Mouse (Mus musculus): Measurements from ENCODE around the gene Agbl2. TPM values are rescaled to one million over a fixed set of nuclear protein-coding genes. Genes with fewer than 3 reads are reported as not detected.
A peak's percentile ranks its signal among the peaks of the same experiment; 100 is the strongest.
"Not testable (repeated sequence)": the region's sequence is repeated elsewhere in the genome, so short reads cannot be mapped to it uniquely, and the experiment has no call there.

Agbl2 gene
- polyA plus RNA-seq, 1 experiment from 2014 or later, result 0.11 TPM

DNA sequence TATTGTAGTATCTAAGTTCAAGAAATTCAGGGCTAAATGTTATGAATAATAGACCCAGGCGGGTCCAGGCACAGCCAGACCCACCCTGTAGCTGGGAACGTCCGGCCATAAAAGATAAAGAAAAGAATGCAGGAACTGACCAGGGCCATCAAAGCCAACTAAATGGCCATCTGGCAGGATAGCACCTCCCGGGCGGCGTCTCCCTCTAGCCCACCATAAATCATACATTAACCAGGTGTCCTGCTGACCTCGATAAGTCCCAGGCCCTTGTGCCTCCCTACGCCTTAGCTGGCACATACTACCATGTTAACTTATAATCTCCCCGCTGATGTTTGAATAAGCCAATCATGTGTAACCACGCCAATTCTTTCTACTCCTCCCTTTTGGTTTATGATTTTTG lies 42.0 kb downstream of the Agbl2 start:
- 50% methylated on average over 10 of the region's 10 CpGs for WGBS

DNA sequence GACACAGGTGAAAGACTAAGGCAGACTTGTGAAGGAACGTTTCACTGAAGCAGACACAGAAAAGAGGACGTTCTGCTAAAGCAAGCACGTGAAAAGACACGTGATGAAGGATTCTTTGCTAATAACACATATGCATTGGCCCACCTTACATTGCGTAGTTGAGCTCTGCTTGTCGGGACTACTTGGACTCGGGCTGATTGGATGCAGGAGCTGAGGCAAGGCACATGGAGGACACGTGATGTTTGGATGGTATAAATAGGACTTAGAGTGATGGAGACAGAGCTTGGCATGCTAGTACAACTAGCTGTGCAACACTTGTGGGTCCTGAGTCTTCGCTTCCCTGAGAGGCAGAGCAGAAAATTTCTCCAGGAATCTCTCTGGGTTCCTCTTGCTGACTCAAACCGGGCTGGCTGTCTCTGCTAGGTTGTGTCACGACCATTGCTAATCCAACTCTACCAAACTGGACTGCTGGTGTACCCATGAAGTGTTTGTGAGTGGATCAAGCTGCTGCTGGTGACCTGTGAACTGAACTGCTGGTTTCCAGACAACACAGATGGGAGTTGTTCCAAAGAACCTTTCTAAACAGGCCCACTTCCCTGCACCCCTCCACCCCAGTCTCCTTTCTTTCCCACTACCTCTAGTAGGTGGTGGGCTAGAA lies 43.1 kb downstream of the Agbl2 start:
- no peak for ATAC-seq (ENCODE audit: low read depth)

More for the DNA sequence above, 42.0 kb downstream of the Agbl2 start:
- not testable (repeated sequence) for H3K27me3 ChIP-seq (ENCODE audit: control insufficient read depth, insufficient read depth, low read length); H3K4me2 ChIP-seq (ENCODE audit: low read depth, low read length); H3K4me1 ChIP-seq (ENCODE audit: control insufficient read depth, insufficient read depth, low read length); H3K9ac ChIP-seq (replicated peaks; ENCODE audit: low read depth, low read length); H3K27ac ChIP-seq (ENCODE audit: low read depth, low read length); H3K9me3 ChIP-seq (ENCODE audit: control insufficient read depth, low read length); ATAC-seq (ENCODE audit: low read depth); H3K4me3 ChIP-seq (ENCODE audit: low read depth, low read length); H3K36me3 ChIP-seq (ENCODE audit: control insufficient read depth, insufficient read depth, low read length)

DNA sequence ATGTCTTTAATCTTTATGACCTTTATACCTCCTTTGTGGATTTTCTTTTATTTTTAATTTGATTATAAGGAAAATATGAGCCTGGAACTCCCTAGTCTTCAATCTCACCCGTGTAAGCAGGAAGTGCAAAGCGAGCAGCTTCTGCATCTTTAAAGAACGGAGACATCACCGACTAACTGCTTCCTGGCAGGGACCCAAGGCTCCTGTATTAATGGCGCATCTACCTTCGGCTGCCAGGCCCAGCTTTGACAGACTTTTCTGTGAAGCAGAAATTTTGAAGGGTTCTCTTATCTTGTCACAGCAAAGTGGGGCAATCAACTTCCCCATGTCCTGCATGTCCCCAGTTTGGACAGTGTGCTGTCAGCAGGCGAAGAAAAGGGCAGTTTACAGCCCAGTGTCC lies 46.2 kb downstream of the Agbl2 start:
- no peak overlapping the region for H3K27ac ChIP-seq (ENCODE audit: low read depth, low read length)
- H3K4me3 ChIP-seq (ENCODE audit: low read depth, low read length), result no peak overlapping the region
- no peaks in the 10 kb centered on the region for H3K4me1 ChIP-seq (ENCODE audit: control insufficient read depth, insufficient read depth, low read length)
- no peaks in the 10 kb centered on the region for H3K27me3 ChIP-seq (ENCODE audit: control insufficient read depth, insufficient read depth, low read length)
- no peak for ATAC-seq (ENCODE audit: low read depth)
- H3K9me3 ChIP-seq (ENCODE audit: control insufficient read depth, low read length), result no peaks in the 10 kb centered on the region
- no peaks in the 10 kb centered on the region for H3K36me3 ChIP-seq (ENCODE audit: control insufficient read depth, insufficient read depth, low read length)
- H3K4me2 ChIP-seq (ENCODE audit: low read depth, low read length), result no peak overlapping the region
- 73% methylated on average over 7 of the region's 7 CpGs for WGBS
- no peak overlapping the region for H3K9ac ChIP-seq (replicated peaks; ENCODE audit: low read depth, low read length)

More for the DNA sequence above, 43.1 kb downstream of the Agbl2 start:
- Histone ChIP-seq H3K4me3 (ENCODE audit: low read depth, low read length) (no peak overlapping the region), H3K4me1 (ENCODE audit: control insufficient read depth, insufficient read depth, low read length) (no peaks in the 10 kb centered on the region), H3K4me2 (ENCODE audit: low read depth, low read length) (no peak overlapping the region), H3K27ac (ENCODE audit: low read depth, low read length) (no peak overlapping the region), H3K36me3 (ENCODE audit: control insufficient read depth, insufficient read depth, low read length) (no peaks in the 10 kb centered on the region), H3K27me3 (ENCODE audit: control insufficient read depth, insufficient read depth, low read length) (no peaks in the 10 kb centered on the region), H3K9ac (replicated peaks; ENCODE audit: low read depth, low read length) (no peak overlapping the region), H3K9me3 (ENCODE audit: control insufficient read depth, low read length) (no peaks in the 10 kb centered on the region)
- WGBS, result 88% methylated on average over 11 of the region's 11 CpGs

DNA sequence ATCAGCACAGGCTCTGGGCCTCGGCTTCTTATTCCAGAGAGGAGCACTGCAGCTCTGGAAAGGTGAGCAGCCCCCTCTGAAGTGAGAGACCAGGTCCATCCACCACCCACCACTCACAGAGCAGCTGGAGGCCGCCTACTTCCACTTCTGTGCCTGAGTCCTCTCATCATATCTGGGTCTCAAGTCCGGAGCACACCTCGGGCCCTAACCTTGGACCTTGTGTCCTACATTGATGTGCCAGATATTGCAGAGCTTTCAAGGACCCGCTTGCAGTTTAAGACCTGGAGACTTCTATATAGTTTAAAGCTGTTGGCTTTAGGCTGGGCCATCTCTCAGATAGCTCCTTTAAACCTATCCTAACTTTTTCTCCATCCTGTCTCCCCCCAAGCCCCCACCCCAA lies 51.0 kb downstream of the Agbl2 start:
- 85% methylated on average over 5 of the region's 5 CpGs for WGBS

DNA sequence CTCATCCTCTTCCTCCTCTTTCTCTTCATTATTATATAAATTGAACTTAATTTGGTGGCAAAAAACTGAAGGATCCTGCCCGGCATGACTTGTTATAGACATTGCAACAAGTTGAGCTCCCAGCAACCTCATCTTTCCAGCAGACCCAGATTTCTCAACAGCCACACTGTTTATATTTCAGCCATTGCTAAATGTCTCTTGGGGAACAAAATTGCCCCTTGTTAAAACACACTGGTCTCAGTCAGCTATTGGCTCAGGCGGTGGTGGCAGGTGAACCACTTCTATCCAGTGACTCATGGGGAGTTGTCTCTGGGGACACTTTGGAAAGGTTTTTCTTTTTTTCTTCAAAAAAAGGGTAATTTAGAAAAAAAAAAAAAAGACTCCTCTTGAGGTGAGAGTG lies 56.1 kb downstream of the Agbl2 start:
- no peaks in the 10 kb centered on the region for H3K36me3 ChIP-seq (ENCODE audit: control insufficient read depth, insufficient read depth, low read length)
- ATAC-seq (ENCODE audit: low read depth), result no peak
- 83% methylated on average over 2 of the region's 2 CpGs for WGBS
- H3K9me3 ChIP-seq (ENCODE audit: control insufficient read depth, low read length), result no peaks in the 10 kb centered on the region
- H3K4me3 ChIP-seq (ENCODE audit: low read depth, low read length), result no peak overlapping the region
- no peak overlapping the region for H3K27ac ChIP-seq (ENCODE audit: low read depth, low read length)
- no peaks in the 10 kb centered on the region for H3K4me1 ChIP-seq (ENCODE audit: control insufficient read depth, insufficient read depth, low read length)
- H3K9ac ChIP-seq (replicated peaks; ENCODE audit: low read depth, low read length), result no peak overlapping the region
- no peaks in the 10 kb centered on the region for H3K27me3 ChIP-seq (ENCODE audit: control insufficient read depth, insufficient read depth, low read length)
- no peak overlapping the region for H3K4me2 ChIP-seq (ENCODE audit: low read depth, low read length)

More for the DNA sequence above, 51.0 kb downstream of the Agbl2 start:
- Histone ChIP-seq H3K9me3 (ENCODE audit: control insufficient read depth, low read length) (no peaks in the 10 kb centered on the region), H3K9ac (replicated peaks; ENCODE audit: low read depth, low read length) (no peak overlapping the region), H3K4me1 (ENCODE audit: control insufficient read depth, insufficient read depth, low read length) (no peaks in the 10 kb centered on the region), H3K4me3 (ENCODE audit: low read depth, low read length) (no peak overlapping the region), H3K27ac (ENCODE audit: low read depth, low read length) (no peak overlapping the region), H3K36me3 (ENCODE audit: control insufficient read depth, insufficient read depth, low read length) (no peaks in the 10 kb centered on the region), H3K4me2 (ENCODE audit: low read depth, low read length) (no peak overlapping the region), H3K27me3 (ENCODE audit: control insufficient read depth, insufficient read depth, low read length) (no peaks in the 10 kb centered on the region)
- ATAC-seq (ENCODE audit: low read depth), result no peak

DNA sequence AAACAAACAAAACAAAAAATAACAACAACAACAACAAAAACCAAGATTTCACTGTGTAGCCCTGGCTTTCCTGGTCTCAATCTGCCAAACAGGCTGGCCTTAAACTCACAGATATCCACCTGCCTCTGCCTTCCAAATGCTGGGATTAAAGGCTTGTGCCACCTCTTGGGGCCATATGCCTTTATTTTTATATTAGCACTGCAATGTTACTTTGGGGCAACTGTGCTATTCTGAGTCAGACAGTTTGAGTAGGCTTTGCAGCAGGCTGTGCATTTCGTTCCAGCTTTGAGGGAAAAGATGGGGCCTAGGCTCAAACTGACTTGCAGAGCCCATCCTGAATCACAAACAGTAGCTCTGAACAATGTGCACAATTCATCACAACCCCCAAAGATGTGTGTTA lies 61.1 kb downstream of the Agbl2 start:
- Histone ChIP-seq H3K4me1 (ENCODE audit: control insufficient read depth, insufficient read depth, low read length) (peaks cover 11% of the 10 kb centered on the region), H3K27ac (ENCODE audit: low read depth, low read length) (no peak overlapping the region), H3K4me3 (ENCODE audit: low read depth, low read length) (no peak overlapping the region), H3K27me3 (ENCODE audit: control insufficient read depth, insufficient read depth, low read length) (no peaks in the 10 kb centered on the region), H3K9ac (replicated peaks; ENCODE audit: low read depth, low read length) (no peak overlapping the region), H3K9me3 (ENCODE audit: control insufficient read depth, low read length) (no peaks in the 10 kb centered on the region), H3K36me3 (ENCODE audit: control insufficient read depth, insufficient read depth, low read length) (no peaks in the 10 kb centered on the region), H3K4me2 (ENCODE audit: low read depth, low read length) (no peak overlapping the region)
- 78% methylated on average over 1 of the region's 1 CpGs for WGBS
- no peak for ATAC-seq (ENCODE audit: low read depth)

DNA sequence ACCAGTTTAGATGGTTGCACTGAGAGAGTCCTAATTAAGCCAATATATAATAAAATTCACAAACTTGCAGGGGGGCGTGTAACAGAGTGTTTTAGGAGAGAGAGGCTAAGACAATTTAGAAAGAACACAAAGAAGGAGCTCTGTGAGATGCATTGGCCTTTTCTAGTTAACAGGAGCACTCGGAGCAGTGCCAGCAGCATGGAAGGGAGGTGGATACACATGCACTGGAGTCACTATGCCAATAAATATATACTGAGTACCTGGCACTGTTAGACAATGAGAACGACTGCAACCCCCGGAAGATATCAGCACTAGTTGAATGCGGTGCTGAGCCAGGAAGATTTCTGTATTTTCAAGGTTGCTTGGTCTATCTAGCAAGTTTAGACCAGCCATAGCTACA lies 61.7 kb downstream of the Agbl2 start:
- no peak overlapping the region for H3K9ac ChIP-seq (replicated peaks; ENCODE audit: low read depth, low read length)
- no peaks in the 10 kb centered on the region for H3K9me3 ChIP-seq (ENCODE audit: control insufficient read depth, low read length)
- no peaks in the 10 kb centered on the region for H3K36me3 ChIP-seq (ENCODE audit: control insufficient read depth, insufficient read depth, low read length)
- no peaks in the 10 kb centered on the region for H3K27me3 ChIP-seq (ENCODE audit: control insufficient read depth, insufficient read depth, low read length)
- H3K4me3 ChIP-seq (ENCODE audit: low read depth, low read length), result no peak overlapping the region
- ATAC-seq (ENCODE audit: low read depth), result no peak
- 79% methylated on average over 5 of the region's 5 CpGs for WGBS
- H3K4me1 ChIP-seq (ENCODE audit: control insufficient read depth, insufficient read depth, low read length), result peaks cover 17% of the 10 kb centered on the region
- H3K27ac ChIP-seq (ENCODE audit: low read depth, low read length), result no peak overlapping the region
- no peak overlapping the region for H3K4me2 ChIP-seq (ENCODE audit: low read depth, low read length)

DNA sequence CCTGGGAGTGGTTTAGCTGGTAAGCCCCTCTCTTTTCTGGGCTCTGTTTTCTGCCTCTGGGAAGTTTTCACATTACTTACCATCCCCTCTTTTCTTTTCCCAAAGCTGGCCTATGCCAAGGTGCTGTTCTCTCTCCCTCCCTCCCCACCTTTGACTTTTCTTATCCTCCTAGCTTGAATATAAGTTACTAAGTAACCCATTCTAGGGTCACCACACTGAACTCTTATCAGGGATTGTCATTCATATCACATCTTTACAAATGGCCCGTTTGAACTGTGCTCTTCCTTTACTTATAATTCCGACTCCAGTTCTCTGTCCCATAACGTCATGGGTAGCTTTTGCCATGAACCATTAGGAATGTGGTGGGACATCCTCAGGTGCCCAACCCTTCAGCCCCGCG lies 62.7 kb downstream of the Agbl2 start:
- no peak overlapping the region for H3K9ac ChIP-seq (replicated peaks; ENCODE audit: low read depth, low read length)
- no peaks in the 10 kb centered on the region for H3K9me3 ChIP-seq (ENCODE audit: control insufficient read depth, low read length)
- no peak overlapping the region for H3K27ac ChIP-seq (ENCODE audit: low read depth, low read length)
- H3K4me3 ChIP-seq (ENCODE audit: low read depth, low read length), result no peak overlapping the region
- no peaks in the 10 kb centered on the region for H3K27me3 ChIP-seq (ENCODE audit: control insufficient read depth, insufficient read depth, low read length)
- peaks cover 3% of the 10 kb centered on the region for H3K36me3 ChIP-seq (ENCODE audit: control insufficient read depth, insufficient read depth, low read length)
- no peak overlapping the region for H3K4me2 ChIP-seq (ENCODE audit: low read depth, low read length)
- H3K4me1 ChIP-seq (ENCODE audit: control insufficient read depth, insufficient read depth, low read length), result peaks cover 17% of the 10 kb centered on the region
- 85% methylated on average over 5 of the region's 5 CpGs for WGBS
- no peak for ATAC-seq (ENCODE audit: low read depth)

DNA sequence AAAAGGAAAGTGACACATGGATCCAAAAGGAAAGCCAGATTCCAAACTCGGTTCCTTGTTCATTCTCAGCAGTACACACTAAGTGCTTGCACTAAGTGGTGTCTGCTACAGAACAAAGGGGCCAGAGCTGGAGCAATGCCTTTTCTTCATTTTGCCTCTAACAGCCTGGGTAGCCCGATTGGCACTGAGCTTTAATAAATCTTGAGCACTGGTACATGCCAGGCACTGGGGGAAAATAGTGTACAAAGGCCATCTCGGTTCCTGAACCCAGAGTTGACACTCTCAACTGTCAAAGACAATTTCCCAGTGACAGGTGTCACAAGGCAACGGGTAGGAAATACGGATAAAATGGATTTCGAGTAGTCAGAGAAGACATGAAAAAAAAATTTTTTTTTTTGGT lies 63.6 kb downstream of the Agbl2 start:
- WGBS, result 45% methylated on average over 6 of the region's 6 CpGs

More for the DNA sequence above, 63.6 kb downstream of the Agbl2 start:
- Histone ChIP-seq H3K27me3 (ENCODE audit: control insufficient read depth, insufficient read depth, low read length) (no peaks in the 10 kb centered on the region), H3K9me3 (ENCODE audit: control insufficient read depth, low read length) (no peaks in the 10 kb centered on the region), H3K9ac (replicated peaks; ENCODE audit: low read depth, low read length) (peak overlapping the region; percentile 43; the same call in 1 of the 2 replicates), H3K4me1 (ENCODE audit: control insufficient read depth, insufficient read depth, low read length) (peaks cover 17% of the 10 kb centered on the region), H3K4me2 (ENCODE audit: low read depth, low read length) (peak overlapping the region; percentile 51), H3K36me3 (ENCODE audit: control insufficient read depth, insufficient read depth, low read length) (peaks cover 10% of the 10 kb centered on the region), H3K4me3 (ENCODE audit: low read depth, low read length) (peak overlapping the region; percentile 77), H3K27ac (ENCODE audit: low read depth, low read length) (peak overlapping the region; percentile 86)
- no peak for ATAC-seq (ENCODE audit: low read depth)
